Comparison of ENCODE assay signal across 8 mouse cellular contexts in genomic region chr15:97822545-97823228, GRCm38 (mm10). TPM values are rescaled to one million over a fixed set of nuclear protein-coding genes. Genes with fewer than 3 reads are reported as not detected.
A peak's percentile ranks its signal among the peaks of the same experiment; 100 is the strongest.
DNase-seq lines count a peak whose midpoint lies in the region; ATAC-seq and TF ChIP-seq lines count a peak whose summit lies in the region.

No protein-coding gene starts in this region.

- no peaks in the 10 kb centered on the region for H3K27me3 ChIP-seq in liver, embryonic 12.5 days (replicated peaks)
- no peaks in the 10 kb centered on the region for H3K27me3 ChIP-seq in liver, embryonic 11.5 days (replicated peaks; ENCODE audit: control insufficient read depth, insufficient read depth, low read length)
- no peaks in the 10 kb centered on the region for H3K27me3 ChIP-seq in hindbrain, embryonic 16.5 days (replicated peaks; ENCODE audit: control insufficient read depth, insufficient read depth, low read length)

- 54% methylated on average over 12 of the region's 12 CpGs for WGBS in liver, embryonic 12.5 days (ENCODE audit: insufficient replicate concordance)
- 53% methylated on average over 10 of the region's 12 CpGs for whole genome bisulfite sequencing in liver, embryonic 11.5 days
- WGBS in hindbrain, embryonic 16.5 days: 47% methylated on average over 12 of the region's 12 CpGs

- DNase-seq in gastrocnemius, adult 2 months: no peak
- DNase-seq in gastrocnemius, postnatal 25 days: no peak
- DNase-seq in liver, embryonic 11.5 days (ENCODE audit: low spot score): no peak
- peak; percentile 42 for DNase-seq in naive thymus-derived CD4-positive, alpha-beta T cell, adult 2 months (ENCODE audit: low read depth)
- no peak for DNase-seq in gastrocnemius, adult 8-10 months (ENCODE audit: low spot score in 2 of 2)
- DNase-seq in spleen, postnatal 4 days (ENCODE audit: low spot score in 2 of 2): no peak

- H3K27ac ChIP-seq in gastrocnemius, adult 2 months: peak overlapping the region; percentile 89
- H3K27ac ChIP-seq in liver, embryonic 12.5 days: 0 out of 2 replicates have a peak overlapping the region, but pooled peaks have one; percentile 38
- no peak overlapping the region for H3K27ac ChIP-seq in liver, embryonic 11.5 days (ENCODE audit: low read depth, low read length)
- no peak overlapping the region for H3K27ac ChIP-seq in hindbrain, embryonic 16.5 days (ENCODE audit: low read depth, low read length)

- peaks cover 79% of the 10 kb centered on the region for H3K4me1 ChIP-seq in liver, embryonic 12.5 days
- H3K4me1 ChIP-seq in liver, embryonic 11.5 days (replicated peaks; ENCODE audit: control insufficient read depth, insufficient read depth, low read length): peaks cover 60% of the 10 kb centered on the region
- peaks cover 43% of the 10 kb centered on the region for H3K4me1 ChIP-seq in hindbrain, embryonic 16.5 days (ENCODE audit: control insufficient read depth, insufficient read depth, low read depth, low read length)

- H3K9me3 ChIP-seq in liver, embryonic 12.5 days (replicated peaks): no peaks in the 10 kb centered on the region
- no peaks in the 10 kb centered on the region for H3K9me3 ChIP-seq in liver, embryonic 11.5 days (ENCODE audit: control insufficient read depth, low read length)
- no peaks in the 10 kb centered on the region for H3K9me3 ChIP-seq in hindbrain, embryonic 16.5 days (ENCODE audit: control insufficient read depth, low read length)

- peaks cover 15% of the 10 kb centered on the region for H3K36me3 ChIP-seq in liver, embryonic 12.5 days
- peaks cover 5% of the 10 kb centered on the region; the same call in 1 of the 2 replicates for H3K36me3 ChIP-seq in liver, embryonic 11.5 days (ENCODE audit: control insufficient read depth, insufficient read depth, low read length)
- H3K36me3 ChIP-seq in hindbrain, embryonic 16.5 days (ENCODE audit: control insufficient read depth, insufficient read depth, low read length): no peaks in the 10 kb centered on the region

- no peak for ATAC-seq in liver, embryonic 12.5 days
- ATAC-seq in liver, embryonic 11.5 days (replicated peaks; ENCODE audit: low FRiP score): no peak
- ATAC-seq in hindbrain, embryonic 16.5 days: no peak; the same call in 1 of the 2 replicates

- intact Hi-C loops in gastrocnemius, adult 2 months (cut with DNase I): no loop called here

- TF ChIP-seq CTCF in gastrocnemius, adult 2 months (IDR thresholded peaks at IDR 0.05): no peak

- H3K9ac ChIP-seq in liver, embryonic 12.5 days: no peak overlapping the region
- no peak overlapping the region for H3K9ac ChIP-seq in liver, embryonic 11.5 days (ENCODE audit: low read depth, low read length)
- peak overlapping the region; percentile 17; the same call in 1 of the 2 replicates for H3K9ac ChIP-seq in hindbrain, embryonic 16.5 days (ENCODE audit: low read depth, low read length)

- peak overlapping the region; percentile 73 for H3K4me3 ChIP-seq in gastrocnemius, adult 2 months
- H3K4me3 ChIP-seq in liver, embryonic 12.5 days: no peak overlapping the region
- H3K4me3 ChIP-seq in liver, embryonic 11.5 days (ENCODE audit: low read depth, low read length): no peak overlapping the region
- H3K4me3 ChIP-seq in hindbrain, embryonic 16.5 days (ENCODE audit: low read length): no peak overlapping the region

- no peak overlapping the region for H3K4me2 ChIP-seq in liver, embryonic 12.5 days
- no peak overlapping the region for H3K4me2 ChIP-seq in liver, embryonic 11.5 days
- H3K4me2 ChIP-seq in hindbrain, embryonic 16.5 days (ENCODE audit: low read length): no peak overlapping the region

RNA-seq across cellular contexts. Expression of gene Hdac7, which starts 21.6 kb away (rescaled TPM):
- total RNA-seq in gastrocnemius, adult 2 months (2021): 10 to 100 TPM; 10.2 to 11.6 TPM
- 10 to 100 TPM; 11.9 to 15.0 TPM for total RNA-seq in gastrocnemius, postnatal 25 days (2021)
- polyA plus RNA-seq in liver, embryonic 12.5 days (2016; fragmentation: Nextera tagmentation; extraction: Ambion mirVana): 14.0 and 14.3 TPM in 2 replicates
- polyA plus RNA-seq in liver, embryonic 11.5 days (2014; fragmentation: Nextera tagmentation; extraction: Ambion mirVana): 28.1 and 33.5 TPM in 2 replicates
- 25.2 and 27.4 TPM in 2 replicates for polyA plus RNA-seq in hindbrain, embryonic 16.5 days (2015; fragmentation: Nextera tagmentation; extraction: Ambion mirVana)
- 1 to 10 TPM; 5.8 to 9.6 (median 9.3) TPM for total RNA-seq in gastrocnemius, adult 8-10 months (2022)

RNA-seq across cellular contexts. Expression of gene Slc48a1, which starts 44.4 kb away (rescaled TPM):
- total RNA-seq in gastrocnemius, adult 2 months (2021): 10 to 100 TPM; 44.5 to 47.1 TPM
- total RNA-seq in gastrocnemius, postnatal 25 days (2021): 10 to 100 TPM; 44.7 to 47.2 TPM
- polyA plus RNA-seq in liver, embryonic 12.5 days (2016; fragmentation: Nextera tagmentation; extraction: Ambion mirVana): 83.8 and 88.7 TPM in 2 replicates
- 55.0 and 62.1 TPM in 2 replicates for polyA plus RNA-seq in liver, embryonic 11.5 days (2014; fragmentation: Nextera tagmentation; extraction: Ambion mirVana)
- polyA plus RNA-seq in hindbrain, embryonic 16.5 days (2015; fragmentation: Nextera tagmentation; extraction: Ambion mirVana): 118 and 122 TPM in 2 replicates
- 10 to 100 TPM; 40.0 to 52.7 (median 47.3) TPM for total RNA-seq in gastrocnemius, adult 8-10 months (2022)

RNA-seq across cellular contexts. Expression of gene Rapgef3, which starts 54.9 kb away (rescaled TPM):
- 10 to 100 TPM in 1 of 2 experiments, 1 to 10 TPM in 1; 9.8 to 13.6 TPM for total RNA-seq in gastrocnemius, adult 2 months (2021)
- 1 to 10 TPM; 3.7 to 8.1 TPM for total RNA-seq in gastrocnemius, postnatal 25 days (2021)
- 3.5 and 3.9 TPM in 2 replicates for polyA plus RNA-seq in liver, embryonic 12.5 days (2016; fragmentation: Nextera tagmentation; extraction: Ambion mirVana)
- 4.1 and 4.5 TPM in 2 replicates for polyA plus RNA-seq in liver, embryonic 11.5 days (2014; fragmentation: Nextera tagmentation; extraction: Ambion mirVana)
- polyA plus RNA-seq in hindbrain, embryonic 16.5 days (2015; fragmentation: Nextera tagmentation; extraction: Ambion mirVana): 17.8 and 18.4 TPM in 2 replicates
- 1 to 10 TPM; 5.1 to 6.3 (median 5.5) TPM for total RNA-seq in gastrocnemius, adult 8-10 months (2022)

Comparison
In these comparisons a context has a peak if more than half of its experiments do, and no peak if none do; other contexts are left out.
1. H3K27ac ChIP-seq: peak in gastrocnemius, adult 2 months (single experiment) and liver, embryonic 12.5 days (single experiment); none in liver, embryonic 11.5 days (single experiment) and hindbrain, embryonic 16.5 days (single experiment).